Mouse (Mus musculus): ENCODE results near the gene Tstd1. TPM values are rescaled to one million over a fixed set of nuclear protein-coding genes. Genes with fewer than 3 reads are reported as not detected.

Tstd1 gene
- total and polyA plus RNA-seq, 3 experiments, result 0.50 to 1.4 TPM; not detected in 1

DNA sequence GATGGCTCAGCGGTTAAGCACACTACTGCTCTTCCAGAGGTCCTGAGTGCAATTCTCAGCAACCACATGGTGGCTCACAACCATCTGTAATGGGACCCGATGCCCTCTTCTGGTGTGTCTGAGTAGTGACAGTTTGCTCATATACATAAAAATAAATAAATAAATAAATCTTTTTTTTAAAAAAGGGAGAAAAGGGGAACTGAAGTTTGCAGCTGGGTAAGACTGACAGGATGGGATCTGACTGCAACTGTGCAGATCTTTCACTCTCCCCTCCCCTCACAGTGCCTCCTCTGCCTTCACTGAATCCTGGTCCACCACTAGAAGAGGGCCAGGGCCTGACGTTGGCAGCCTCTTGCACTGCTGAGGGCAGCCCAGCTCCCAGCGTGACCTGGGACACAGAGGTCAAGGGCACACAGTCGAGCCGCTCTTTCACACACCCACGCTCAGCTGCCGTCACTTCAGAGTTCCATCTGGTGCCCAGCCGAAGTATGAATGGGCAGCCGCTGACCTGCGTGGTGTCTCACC is 36.5 kb upstream of the Tstd1 start:
- Histone ChIP-seq H3K9ac (ENCODE audit: control insufficient read depth, low read depth, low read length, poor library complexity, severe bottlenecking) (no peak overlapping the region), H3K27me3 (ENCODE audit: control insufficient read depth in 1 of 2, insufficient read depth in 2 of 2, low read length in 2 of 2) (no peaks in the 10 kb centered on the region), H3K79me2 (ENCODE audit: control insufficient read depth, insufficient read depth, low read length, poor library complexity) (no peaks in the 10 kb centered on the region), H3K4me1 (ENCODE audit: control insufficient read depth in 1 of 2, insufficient read depth in 2 of 2, low read length in 2 of 2) (peaks cover 0 to 22% of the 10 kb centered on the region in 2 experiments; a peak in 2 of 4 replicates), H3K36me3 (ENCODE audit: control insufficient read depth in 1 of 2, insufficient read depth in 2 of 2, low read length in 2 of 2) (peaks cover 0 to 3% of the 10 kb centered on the region in 2 experiments; a peak in 1 of 4 replicates), H3K9me3 (replicated peaks; ENCODE audit: insufficient read depth, low read length) (no peaks in the 10 kb centered on the region), H3K27ac (ENCODE audit: control insufficient read depth, low read depth, low read length) (no peak overlapping the region), H3K4me3 (ENCODE audit: control insufficient read depth in 1 of 2, insufficient read depth in 1 of 2, low read depth in 2 of 2, low read length in 2 of 2) (no peak overlapping the region)
- peak in 1 of 3 experiments; percentile 11; a peak in 1 of 6 replicates for TF ChIP-seq CTCF (IDR thresholded peaks at IDR 0.05 in 2 of 3, conservative IDR thresholded peaks at IDR 0.05 in 1 of 3; ENCODE audit: control insufficient read depth in 1 of 3, insufficient read depth in 1 of 3, low read depth in 2 of 3, low read length in 3 of 3, poor library complexity in 1 of 3, severe bottlenecking in 1 of 3)
- TF ChIP-seq USF1 (IDR thresholded peaks at IDR 0.05; ENCODE audit: low read depth, low read length), result no peak
- peak; percentile 65 for TF ChIP-seq ZNF384 (IDR thresholded peaks at IDR 0.05; ENCODE audit: low read depth, low read length)
- TF ChIP-seq MAZ (IDR thresholded peaks at IDR 0.05; ENCODE audit: low read depth, low read length), result no peak
- no peak for TF ChIP-seq E2F4 (IDR thresholded peaks at IDR 0.05; ENCODE audit: borderline replicate concordance, low read depth, low read length)
- no peak for TF ChIP-seq GATA1 (IDR thresholded peaks at IDR 0.05; ENCODE audit: low read depth, low read length)
- peak; percentile 55 for DNase-seq (ENCODE audit: low read depth, low spot score)

DNA sequence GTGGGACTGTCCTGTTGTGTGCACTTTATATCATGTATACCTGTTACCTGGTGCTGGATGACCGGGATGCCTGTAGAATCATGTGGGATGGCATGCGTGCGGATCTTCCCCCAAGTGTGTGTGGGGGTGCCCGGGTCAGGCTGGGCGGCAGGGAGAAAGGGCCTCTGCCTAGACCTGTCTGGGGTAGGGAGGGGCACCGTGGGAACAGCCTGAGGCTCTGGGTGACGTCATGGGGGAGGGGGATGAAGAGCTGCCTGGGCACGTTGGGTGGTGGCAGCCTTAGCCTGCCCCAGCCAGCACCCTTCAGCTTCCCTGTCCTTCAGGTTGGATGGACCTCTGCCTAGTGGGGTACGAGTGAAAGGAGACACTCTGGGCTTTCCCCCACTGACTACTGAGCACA is 34.3 kb upstream of the Tstd1 start:
- H3K9ac ChIP-seq (ENCODE audit: control insufficient read depth, low read depth, low read length, poor library complexity, severe bottlenecking), result no peak overlapping the region
- H3K4me3 ChIP-seq (ENCODE audit: control insufficient read depth in 1 of 2, insufficient read depth in 1 of 2, low read depth in 2 of 2, low read length in 2 of 2), result no peak overlapping the region
- H3K4me1 ChIP-seq (ENCODE audit: control insufficient read depth in 1 of 2, insufficient read depth in 2 of 2, low read length in 2 of 2), result peaks cover 0 to 20% of the 10 kb centered on the region in 2 experiments; a peak in 3 of 4 replicates
- no peak for DNase-seq (ENCODE audit: low read depth, low spot score)
- H3K79me2 ChIP-seq (ENCODE audit: control insufficient read depth, insufficient read depth, low read length, poor library complexity), result peaks cover 6% of the 10 kb centered on the region
- H3K27ac ChIP-seq (ENCODE audit: control insufficient read depth, low read depth, low read length), result no peak overlapping the region
- H3K27me3 ChIP-seq (ENCODE audit: control insufficient read depth in 1 of 2, insufficient read depth in 2 of 2, low read length in 2 of 2), result no peaks in the 10 kb centered on the region
- H3K9me3 ChIP-seq (replicated peaks; ENCODE audit: insufficient read depth, low read length), result no peaks in the 10 kb centered on the region
- TF ChIP-seq USF2 (IDR thresholded peaks at IDR 0.05; ENCODE audit: borderline replicate concordance in 1 of 2, insufficient read depth in 1 of 2, low read depth in 1 of 2, low read length in 2 of 2) (no peak), MXI1 (IDR thresholded peaks at IDR 0.05; ENCODE audit: low read depth, low read length) (no peak), MYC (IDR thresholded peaks at IDR 0.05; ENCODE audit: low read depth, low read length) (no peak), TAL1 (IDR thresholded peaks at IDR 0.05; ENCODE audit: low read length) (no peak), SIN3A (IDR thresholded peaks at IDR 0.05; ENCODE audit: low read length) (no peak), ZKSCAN1 (IDR thresholded peaks at IDR 0.05; ENCODE audit: low read depth, low read length) (no peak), GABPA (IDR thresholded peaks at IDR 0.05; ENCODE audit: low read depth, low read length) (no peak), JUND (IDR thresholded peaks at IDR 0.05; ENCODE audit: low read depth, low read length) (no peak), MAZ (IDR thresholded peaks at IDR 0.05; ENCODE audit: low read depth, low read length) (no peak), MYB (IDR thresholded peaks at IDR 0.05; ENCODE audit: low read depth, low read length) (no peak), ZC3H11A (IDR thresholded peaks at IDR 0.05; ENCODE audit: low read depth, low read length) (no peak), SMC3 (IDR thresholded peaks at IDR 0.05; ENCODE audit: low read depth, low read length) (no peak), MEF2A (IDR thresholded peaks at IDR 0.05; ENCODE audit: extremely low read depth, insufficient replicate concordance, low read depth, low read length, poor library complexity, severe bottlenecking) (no peak), MAFK (IDR thresholded peaks at IDR 0.05; ENCODE audit: borderline replicate concordance, low read depth, low read length) (no peak)
- H3K36me3 ChIP-seq (ENCODE audit: control insufficient read depth in 1 of 2, insufficient read depth in 2 of 2, low read length in 2 of 2), result peaks cover 0 to 3% of the 10 kb centered on the region in 2 experiments; a peak in 1 of 4 replicates
